Mouse (Mus musculus) G1E (cell line): ENCODE data around the gene Trip4.

ENCODE experiments used
- CTCF ChIP-seq: IDR thresholded peaks from 2 replicates; pipeline ENCODE4 v1.5.1; 2012; ENCODE audit warnings: low read depth, low read length, inconsistent platforms, mixed read lengths
- GATA1 ChIP-seq: IDR thresholded peaks from 2 replicates; pipeline ENCODE4 v1.6.1; 2012; ENCODE audit warnings: borderline replicate concordance, low read length, inconsistent platforms, mixed read lengths
- POLR2AphosphoS5 ChIP-seq: IDR thresholded peaks from 2 replicates; pipeline ENCODE4 v1.6.1; 2012; ENCODE audit warnings: low read depth, low read length, inconsistent platforms; ENCODE audit not compliant: insufficient replicate concordance

DNA sequence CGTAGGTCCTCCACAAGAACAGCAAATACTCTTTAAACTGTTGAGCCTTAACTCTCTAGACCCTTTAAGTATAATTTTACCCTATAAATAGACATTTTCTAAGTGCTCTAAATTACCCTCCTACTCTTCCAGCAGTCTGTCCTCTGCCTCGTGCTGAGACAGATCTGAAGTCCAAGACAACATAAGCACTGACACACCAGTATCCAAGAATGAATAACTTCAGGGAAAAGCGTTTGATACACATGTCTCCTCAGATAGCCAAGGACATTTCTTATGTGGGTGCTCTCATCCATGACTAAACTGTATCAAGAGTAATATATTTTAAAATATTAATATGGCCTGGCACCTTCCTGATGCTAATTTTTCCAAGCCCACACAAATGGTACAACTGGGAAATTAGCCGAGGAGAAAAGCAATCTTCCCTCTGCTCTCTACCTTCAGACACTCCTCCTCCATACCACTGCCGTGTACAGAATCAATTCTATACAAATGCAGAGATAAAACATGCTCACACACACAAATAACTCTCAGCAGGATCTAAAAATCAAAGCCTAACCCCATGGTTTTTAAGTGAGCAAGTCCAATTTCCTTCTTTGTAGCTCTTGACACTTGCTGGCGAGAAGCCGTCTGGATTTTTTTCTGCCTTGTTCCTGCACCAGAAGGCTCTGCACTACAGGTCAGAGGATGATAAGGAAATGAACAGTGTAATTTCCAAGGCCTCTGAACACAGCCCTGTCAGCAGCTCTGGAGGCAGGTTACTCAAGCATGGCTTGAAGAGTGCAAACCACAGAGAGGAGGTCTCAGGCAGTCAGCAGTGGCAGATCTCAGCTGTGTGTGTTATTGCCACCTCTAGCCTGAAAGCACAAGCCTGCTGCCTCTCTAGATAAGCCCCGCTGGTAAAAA, 121.5 kb downstream of the Trip4 start:
- TF ChIP-seq CTCF (no peak), GATA1 (no peak), POLR2AphosphoS5 (no peak)
